Mouse (Mus musculus) layer of hippocampus, adult 2 months (tissue): ENCODE measurements at regions not wholly inside any gene's neighbourhood (a gene's known extent, or its start where the extent isn't known, plus 50 kb on each side); places are given as distances from the start of the nearest gene placed in this dataset.
A peak's percentile ranks its signal among the peaks of the same experiment; 100 is the strongest.

Experiments used
- DNase-seq, 2 experiments: peaks; one replicate each; pipeline ENCODE4 v3.0.0; 2022; ENCODE audit warnings: low spot score in 2 of 2
- H3K27ac ChIP-seq: fragments of 200-600 bp; 2 replicates; pipeline ENCODE4 v1.8.1; 2022
- H3K4me3 ChIP-seq: fragments of 200-600 bp; 2 replicates; pipeline ENCODE4 v1.8.1; 2022; ENCODE audit warnings: mild to moderate bottlenecking
- CTCF ChIP-seq: fragments of 200-600 bp; conservative IDR thresholded peaks from 2 replicates; pipeline ENCODE4 v1.8.1; 2022; ENCODE audit warnings: antibody characterized with exemption, mild to moderate bottlenecking, moderate library complexity

DNA sequence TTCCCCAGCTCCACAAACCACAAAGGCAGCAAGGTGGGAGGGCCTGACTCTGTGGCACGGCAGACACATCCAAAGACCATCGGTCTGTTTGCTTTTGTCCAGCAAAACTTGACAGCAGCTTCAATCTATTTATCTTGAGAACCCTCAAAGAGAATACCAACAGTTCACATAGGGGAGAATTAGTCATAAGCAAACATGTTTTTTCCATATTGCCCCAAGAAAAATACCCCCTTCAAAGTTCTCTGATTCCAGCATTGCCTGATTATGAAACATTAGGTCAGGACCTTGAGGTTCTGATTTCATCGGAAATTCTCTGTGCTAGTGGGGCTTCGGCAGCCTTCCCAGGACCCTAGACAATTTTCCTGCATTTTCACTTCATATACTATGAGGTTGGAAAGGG is 348.4 kb upstream of the Trib2 start:
- H3K27ac ChIP-seq: no peak overlapping the region
- TF ChIP-seq CTCF: no peak
- DNase-seq: no peak
- no peak overlapping the region for H3K4me3 ChIP-seq

DNA sequence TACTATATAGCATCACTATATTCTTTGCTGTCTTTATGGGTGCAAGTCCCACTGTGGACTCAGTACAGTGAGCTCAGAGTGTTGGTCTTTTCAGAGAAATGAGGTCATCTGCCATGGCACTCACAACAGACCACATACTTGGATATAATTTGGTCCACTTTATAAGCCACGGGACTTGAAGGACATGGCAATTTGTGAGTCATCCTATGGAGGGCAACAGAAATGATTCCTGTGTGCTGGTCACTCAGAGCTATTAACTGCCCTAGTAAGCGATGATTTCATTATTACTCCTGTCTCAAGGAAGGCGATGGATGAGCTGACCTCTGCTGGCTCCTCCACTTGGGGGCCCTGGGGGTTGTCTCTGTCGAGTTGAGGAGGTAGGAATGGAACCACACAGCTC is 345.2 kb upstream of the Trib2 start:
- no peak for DNase-seq
- no peak overlapping the region for H3K27ac ChIP-seq
- no peak overlapping the region for H3K4me3 ChIP-seq
- TF ChIP-seq CTCF: no peak

DNA sequence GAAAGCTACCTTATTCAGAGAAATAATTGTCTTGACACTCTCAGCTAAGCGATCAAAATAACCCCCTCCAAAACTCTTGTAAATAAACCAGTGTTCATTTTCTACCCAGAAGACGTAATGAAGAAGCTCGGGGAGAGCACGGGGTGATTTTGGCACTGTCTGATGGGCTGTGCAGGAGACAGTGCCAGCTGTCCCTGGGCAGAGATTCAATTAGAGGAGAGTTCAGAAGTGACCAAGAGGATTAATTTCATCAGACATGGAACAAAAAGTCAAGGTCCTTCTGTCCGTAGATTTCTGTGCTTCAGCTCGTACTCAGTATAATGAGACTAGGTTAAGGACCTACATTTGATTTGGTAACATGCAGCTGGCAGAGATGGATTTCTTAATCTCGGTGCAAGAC is 341.2 kb upstream of the Trib2 start:
- Histone ChIP-seq H3K4me3 (no peak overlapping the region), H3K27ac (no peak overlapping the region)
- TF ChIP-seq CTCF: no peak
- no peak for DNase-seq

DNA sequence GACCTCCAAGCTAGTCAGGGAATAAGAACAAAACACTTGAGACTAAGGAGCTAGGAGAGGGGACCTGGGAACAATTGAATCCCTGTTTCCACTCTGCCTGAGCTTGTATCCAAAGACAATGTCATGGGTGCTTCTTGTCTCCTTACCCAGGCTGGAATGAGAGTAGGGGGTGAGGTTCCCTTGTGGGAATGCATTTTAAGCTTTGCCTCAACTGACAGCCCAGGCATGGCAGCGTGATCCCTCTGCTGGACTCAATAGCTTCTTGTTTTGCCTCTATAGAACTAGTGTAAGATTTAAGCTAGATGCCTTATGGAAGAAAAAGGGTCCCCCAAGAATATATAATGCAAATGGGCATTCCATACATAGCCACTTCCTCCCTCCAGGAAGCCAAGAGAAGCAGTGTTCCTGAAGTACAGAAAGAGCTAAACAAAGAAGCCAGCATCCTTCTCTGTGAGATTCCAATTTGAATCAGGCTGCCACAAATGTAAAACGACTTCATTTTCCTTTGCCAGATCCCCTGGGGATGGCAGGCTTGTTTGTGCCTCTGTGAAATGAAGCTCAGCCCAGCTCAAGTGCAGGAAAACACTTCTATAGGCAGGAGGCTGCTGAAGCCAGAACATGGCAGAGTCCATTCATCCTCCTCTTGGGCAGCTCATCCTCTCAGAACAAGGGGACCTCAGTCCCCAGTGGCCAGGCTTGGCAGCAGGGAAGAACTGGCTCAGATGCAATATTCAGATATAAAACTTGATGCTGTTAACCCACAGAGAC is 339.3 kb upstream of the Trib2 start:
- DNase-seq: no peak
- Histone ChIP-seq H3K4me3 (no peak overlapping the region), H3K27ac (no peak overlapping the region)
- peak; percentile 23 for TF ChIP-seq CTCF

DNA sequence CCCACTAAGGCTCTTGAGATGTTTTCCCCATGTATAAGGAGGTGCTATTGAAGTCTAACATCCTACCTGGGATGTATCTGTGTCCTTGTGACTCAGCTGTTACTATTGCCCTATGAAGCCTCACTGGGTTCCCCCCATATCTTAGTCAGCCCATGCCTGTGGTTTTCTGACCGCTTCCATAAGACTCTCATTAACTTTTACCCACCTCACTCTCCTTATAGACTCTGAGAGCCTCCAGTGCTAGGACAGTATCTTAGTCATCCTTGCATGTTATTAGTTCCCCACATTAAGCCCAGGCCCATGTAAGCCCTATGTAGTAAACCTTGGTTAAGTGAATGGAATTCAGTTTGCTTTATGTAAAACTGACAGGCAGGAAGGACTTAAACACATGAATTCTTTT is 337.5 kb upstream of the Trib2 start:
- no peak for DNase-seq
- no peak for TF ChIP-seq CTCF
- Histone ChIP-seq H3K4me3 (no peak overlapping the region), H3K27ac (no peak overlapping the region)

DNA sequence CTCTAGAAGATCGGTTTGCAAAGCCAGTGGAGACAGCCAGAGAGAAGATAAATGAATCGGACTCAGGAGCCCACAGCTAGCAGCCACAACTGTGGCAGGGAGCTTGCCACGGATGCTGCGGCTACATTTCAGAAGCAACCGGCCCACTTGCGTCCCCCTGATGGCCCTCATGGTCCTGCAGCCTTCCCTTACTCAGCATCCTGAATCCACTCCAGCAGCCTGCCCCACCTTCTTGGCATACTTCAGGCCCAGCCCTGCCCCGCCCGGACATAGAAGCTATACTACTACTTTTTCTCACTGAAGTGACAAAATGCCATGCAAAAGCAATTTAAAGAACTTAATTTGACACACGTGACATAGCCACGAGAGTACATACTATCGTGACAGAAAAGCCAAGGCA is 335.4 kb upstream of the Trib2 start:
- H3K27ac ChIP-seq: no peak overlapping the region
- no peak for DNase-seq
- TF ChIP-seq CTCF: no peak
- no peak overlapping the region for H3K4me3 ChIP-seq

DNA sequence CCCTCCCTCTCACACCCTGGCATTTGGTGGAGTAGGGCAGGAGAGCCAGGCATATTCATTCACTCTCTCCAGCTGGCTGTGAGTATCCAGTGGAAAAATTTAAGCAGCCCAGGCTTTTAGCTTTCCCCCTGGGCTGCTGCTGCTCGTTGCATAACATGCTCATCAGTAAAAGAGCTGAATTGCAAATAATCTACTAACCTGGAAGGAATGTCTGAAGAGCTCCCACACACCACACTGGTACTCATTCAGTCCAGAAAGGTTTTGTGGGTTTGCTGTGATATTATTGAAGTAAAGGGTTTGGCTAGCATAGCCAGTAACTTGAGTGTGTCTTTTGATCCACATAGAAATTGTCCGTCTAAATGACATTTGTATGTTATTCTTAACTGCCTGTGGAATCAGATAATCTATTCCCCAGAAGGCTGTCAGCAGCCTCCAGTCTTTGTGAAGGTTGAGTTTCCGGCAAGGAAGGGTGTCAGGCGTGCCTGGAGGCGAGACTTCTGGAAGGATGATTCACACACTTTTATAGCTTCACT is 334.5 kb upstream of the Trib2 start:
- DNase-seq: peak in 1 of 2 experiments; percentile 63

DNA sequence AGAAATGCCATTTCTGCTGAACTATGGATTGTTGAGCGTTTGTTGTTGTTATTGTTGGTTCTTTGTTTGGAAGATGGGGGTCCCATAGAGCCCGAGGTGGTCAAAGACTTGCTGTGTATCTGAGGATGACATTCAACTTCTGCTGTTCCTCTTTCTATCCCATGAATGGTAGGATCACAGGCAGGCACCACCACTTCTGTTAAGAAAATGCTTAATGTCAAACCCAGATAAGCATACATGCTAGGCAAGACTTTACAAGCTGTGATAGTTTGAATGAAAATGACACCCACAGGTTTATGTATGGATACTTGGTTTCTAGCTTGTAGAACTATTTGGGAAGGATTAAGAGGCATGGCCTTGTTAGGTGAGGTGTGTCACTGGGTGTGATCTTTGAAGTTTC is 330.2 kb upstream of the Trib2 start:
- Histone ChIP-seq H3K27ac (no peak overlapping the region), H3K4me3 (no peak overlapping the region)
- DNase-seq: no peak
- TF ChIP-seq CTCF: no peak

More for the DNA sequence above, 334.5 kb upstream of the Trib2 start:
- Histone ChIP-seq H3K4me3 (no peak overlapping the region; the same call in 1 of the 2 replicates), H3K27ac (peak overlapping the region; percentile 73)
- no peak for TF ChIP-seq CTCF

DNA sequence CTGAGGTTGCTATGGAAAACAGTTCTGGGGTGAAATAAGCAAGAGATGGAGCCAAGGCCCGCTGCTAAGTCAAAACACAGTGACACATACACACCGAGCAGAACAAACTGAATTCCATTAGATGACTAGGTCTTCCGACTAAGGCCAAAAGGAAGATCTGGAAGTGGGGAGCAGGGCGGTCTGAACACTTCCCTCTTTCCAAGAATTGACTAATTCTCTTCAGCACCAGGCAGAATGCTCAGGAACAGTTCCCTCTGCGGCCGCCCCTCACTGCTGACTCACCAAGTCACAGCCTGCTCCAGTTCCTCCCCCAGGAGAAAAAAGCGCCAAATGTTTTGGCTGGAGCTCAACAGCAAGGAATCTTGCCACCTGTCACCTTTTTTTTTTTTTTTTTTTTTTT is 328.9 kb upstream of the Trib2 start:
- no peak for TF ChIP-seq CTCF
- peak; percentile 73 to 77 for DNase-seq
- Histone ChIP-seq H3K4me3 (no peak overlapping the region), H3K27ac (peak overlapping the region; percentile 61; the same call in 1 of the 2 replicates)

DNA sequence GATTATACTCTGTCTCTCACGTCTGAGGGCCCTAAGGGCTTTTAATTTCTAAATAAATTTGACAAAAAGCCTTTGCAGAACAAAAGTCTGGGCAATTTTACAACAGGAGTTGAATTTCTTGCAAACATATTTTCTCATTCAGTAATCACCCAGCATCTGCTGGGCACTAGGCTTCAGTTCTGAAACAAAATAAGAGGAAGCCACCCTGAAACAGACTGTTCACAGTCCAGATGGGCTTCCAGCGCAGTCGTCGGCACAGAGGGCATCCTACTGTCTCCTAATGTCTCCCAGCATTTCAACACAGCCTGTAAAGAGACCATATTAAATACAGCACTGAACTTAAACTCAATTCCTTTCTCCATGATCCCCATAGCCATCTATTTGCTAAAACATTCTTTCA is 324.5 kb upstream of the Trib2 start:
- H3K27ac ChIP-seq: peak overlapping the region; percentile 70
- peak; percentile 36 to 40 for DNase-seq
- H3K4me3 ChIP-seq: no peak overlapping the region
- no peak for TF ChIP-seq CTCF

DNA sequence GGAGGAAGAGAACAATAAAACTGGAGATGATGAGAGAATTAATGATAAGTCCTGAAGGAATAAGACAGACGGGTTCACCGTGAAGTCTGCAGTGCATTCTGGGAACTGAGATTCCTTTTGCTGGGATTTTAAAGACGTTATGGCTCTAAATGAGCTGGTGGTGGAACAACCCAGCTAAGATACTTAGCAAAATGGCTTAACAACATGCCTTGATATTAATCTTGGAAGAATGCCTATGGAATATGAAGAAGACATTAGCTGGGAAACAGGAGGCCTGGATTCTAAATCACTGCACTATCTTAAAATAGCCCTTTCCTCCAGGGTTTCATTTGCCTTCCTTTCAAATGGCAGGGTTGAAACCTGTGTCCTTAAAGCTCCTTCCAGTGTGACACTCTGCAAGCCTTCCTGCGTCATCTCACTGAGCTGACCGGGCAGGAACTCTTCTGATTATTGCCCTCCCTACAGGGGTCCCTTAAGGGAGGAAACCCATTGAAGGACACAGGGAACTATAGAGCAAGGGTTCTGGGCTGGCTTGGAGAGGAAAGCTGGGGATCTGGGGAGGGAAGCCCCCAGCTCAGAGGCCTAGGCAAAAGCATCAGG is 323.9 kb upstream of the Trib2 start:
- DNase-seq: no peak
- H3K4me3 ChIP-seq: no peak overlapping the region

DNA sequence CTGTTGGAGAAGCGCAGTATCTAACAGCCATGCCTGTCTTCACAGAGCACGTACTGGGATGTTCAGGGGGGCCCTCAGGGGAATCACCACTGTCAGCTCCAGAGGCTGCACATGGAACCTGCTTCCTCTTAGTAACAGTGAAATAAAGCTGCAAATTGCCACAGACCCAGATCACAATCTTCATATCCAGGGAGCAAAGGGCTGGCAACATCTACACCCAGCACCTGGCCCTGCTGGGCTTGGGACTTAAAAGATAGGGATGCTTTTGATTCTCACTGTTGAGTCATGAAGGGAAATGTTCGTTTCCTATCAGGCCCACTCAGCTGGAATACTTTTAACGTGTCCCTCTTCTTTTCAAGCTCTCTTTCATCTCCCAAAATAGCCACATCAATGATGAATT is 322.4 kb upstream of the Trib2 start:
- DNase-seq: no peak
- Histone ChIP-seq H3K27ac (no peak overlapping the region), H3K4me3 (no peak overlapping the region)
- no peak for TF ChIP-seq CTCF

More for the DNA sequence above, 323.9 kb upstream of the Trib2 start:
- no peak for TF ChIP-seq CTCF
- H3K27ac ChIP-seq: peak overlapping the region; percentile 70

DNA sequence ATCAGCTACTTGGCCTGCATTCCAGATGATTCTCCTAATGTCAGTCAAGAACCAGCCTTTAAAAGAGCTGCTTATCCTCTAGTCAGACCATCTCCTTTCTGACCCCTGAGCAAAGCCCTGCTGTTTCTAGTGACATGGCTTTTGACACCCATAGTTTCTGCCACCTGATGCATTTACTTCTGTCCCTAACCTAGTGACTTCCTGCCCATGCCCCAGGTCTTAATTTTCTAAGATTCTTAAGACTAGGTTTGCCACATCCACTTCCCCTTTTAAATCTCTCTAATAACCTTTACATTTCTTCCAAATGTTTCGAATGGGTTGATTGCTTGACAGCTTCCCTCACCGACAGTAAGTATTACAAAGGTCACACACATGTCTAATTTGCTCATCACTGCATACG is 321.1 kb upstream of the Trib2 start:
- TF ChIP-seq CTCF: no peak
- Histone ChIP-seq H3K27ac (no peak overlapping the region), H3K4me3 (no peak overlapping the region)
- no peak for DNase-seq

DNA sequence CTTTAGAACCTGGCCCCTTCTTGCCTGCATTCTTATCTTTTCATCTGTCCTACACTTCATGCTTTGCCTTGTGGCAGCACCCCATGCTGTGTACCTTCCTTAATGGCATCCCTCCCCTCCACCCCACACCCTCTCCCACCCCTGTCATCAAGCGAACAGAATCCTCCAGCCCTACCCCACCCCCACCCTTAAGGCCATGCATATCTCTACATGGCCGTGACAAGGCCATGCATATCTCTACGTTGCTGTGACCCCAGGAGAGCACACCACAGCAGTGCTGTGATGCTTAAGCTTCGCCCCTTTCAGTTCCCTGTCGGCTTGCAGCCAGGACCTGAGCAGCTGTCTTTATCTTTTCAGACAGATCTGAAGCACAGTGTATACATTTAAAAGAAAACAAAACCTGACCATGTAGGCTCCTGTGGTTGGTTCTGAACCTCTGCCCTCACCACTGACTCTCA is 319.5 kb upstream of the Trib2 start:
- DNase-seq: no peak
- TF ChIP-seq CTCF: no peak
- H3K4me3 ChIP-seq: no peak overlapping the region
- H3K27ac ChIP-seq: peak overlapping the region; percentile 53; the same call in 1 of the 2 replicates
